Mouse (Mus musculus) thymus, adult 18-20 months (tissue): ENCODE measurements around the gene Klhl22.

Experiments used
- DNase-seq, 2 experiments: peaks; one replicate each; pipeline ENCODE4 v3.0.0; 2022; ENCODE audit warnings: mixed read lengths in 2 of 2

Gene Klhl22

GRCm38 (mm10) chr16:17834543-17834942 lies 75.1 kb downstream of the Klhl22 start:
- no peak for DNase-seq

- DNase-seq, result no peak
Observed at GRCm38 (mm10) chr16:17835481-17835880, 76.1 kb downstream of the Klhl22 start.

DNA sequence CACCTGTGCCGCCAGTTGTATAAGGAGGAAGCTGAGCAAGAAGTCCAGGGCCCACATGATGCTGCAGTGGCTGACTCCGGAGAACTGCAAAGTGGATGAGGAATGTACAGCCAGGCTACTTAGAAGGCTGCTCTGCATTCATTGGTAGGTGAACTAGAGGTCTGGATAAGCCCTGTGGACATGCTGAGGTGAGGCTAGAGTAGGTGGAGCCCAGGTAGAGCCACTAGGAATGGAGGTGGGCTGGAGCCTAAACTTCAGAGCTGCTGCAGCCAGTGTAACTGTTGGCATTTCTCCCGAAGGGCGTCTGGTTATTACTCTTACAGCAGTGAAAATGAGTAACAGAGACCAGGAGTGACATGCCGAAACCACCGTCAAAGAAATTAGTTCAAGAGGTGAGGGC lies 78.6 kb downstream of the Klhl22 start, which contains the start of gene Car15:
Gene Car15 (minus strand): TSS at position 314 of the 400 bp plus-strand sequence.
- DNase-seq, result no peak

DNA sequence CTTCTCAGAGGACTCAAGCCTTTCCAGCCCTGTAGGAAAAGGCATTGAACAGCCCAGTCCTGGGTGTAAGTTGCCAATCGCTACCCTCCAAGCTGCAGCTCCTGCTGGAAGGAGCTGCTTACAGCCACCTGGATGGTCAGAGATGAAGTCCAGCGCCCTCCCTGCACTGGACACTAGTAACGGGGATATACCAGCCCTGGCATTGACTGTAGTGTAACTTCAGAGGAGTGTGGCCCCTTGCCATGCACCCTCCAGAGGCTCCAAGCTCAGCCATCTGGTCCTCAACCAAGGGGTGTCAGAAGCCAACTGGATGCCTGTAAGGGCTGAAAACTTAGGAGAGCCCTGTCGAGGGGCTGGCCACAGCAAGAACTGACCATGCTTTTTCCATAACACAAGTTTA lies 80.6 kb downstream of the Klhl22 start:
- no peak for DNase-seq

DNA sequence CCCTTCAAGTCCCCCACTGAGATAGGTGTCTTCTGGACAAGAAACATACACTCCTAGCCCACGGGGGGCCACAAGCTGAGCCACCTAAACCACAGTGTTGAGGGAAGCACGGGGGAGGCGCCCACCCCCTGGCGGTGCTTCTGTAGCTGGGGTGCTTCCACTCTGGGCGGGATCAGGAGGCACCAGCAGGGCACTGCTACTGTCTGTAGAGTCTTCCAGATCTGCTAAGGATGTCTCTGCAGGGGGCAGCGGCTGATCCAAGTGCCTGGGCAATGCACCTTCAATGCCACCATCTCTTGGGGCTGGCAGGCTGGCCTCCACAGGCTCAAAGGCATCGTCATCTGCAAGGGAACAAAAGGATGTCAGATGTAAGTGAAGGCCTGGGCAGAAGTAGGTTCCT lies 83.0 kb downstream of the Klhl22 start:
- no peak for DNase-seq
